Mouse (Mus musculus) forelimb bud, embryonic 11.5 days (tissue): ENCODE measurements at regions not wholly inside any gene's neighbourhood (a gene's known extent, or its start where the extent isn't known, plus 50 kb on each side); places are given as distances from the start of the nearest gene placed in this dataset.
A peak's percentile ranks its signal among the peaks of the same experiment; 100 is the strongest.
"Not testable (repeated sequence)": the region's sequence is repeated elsewhere in the genome, so short reads cannot be mapped to it uniquely, and the experiment has no call there.

Source experiments
- DNase-seq: peaks from one replicate; pipeline ENCODE4 v3.0.0-alpha.2; 2012; ENCODE audit warnings: low read depth, low spot score

DNA sequence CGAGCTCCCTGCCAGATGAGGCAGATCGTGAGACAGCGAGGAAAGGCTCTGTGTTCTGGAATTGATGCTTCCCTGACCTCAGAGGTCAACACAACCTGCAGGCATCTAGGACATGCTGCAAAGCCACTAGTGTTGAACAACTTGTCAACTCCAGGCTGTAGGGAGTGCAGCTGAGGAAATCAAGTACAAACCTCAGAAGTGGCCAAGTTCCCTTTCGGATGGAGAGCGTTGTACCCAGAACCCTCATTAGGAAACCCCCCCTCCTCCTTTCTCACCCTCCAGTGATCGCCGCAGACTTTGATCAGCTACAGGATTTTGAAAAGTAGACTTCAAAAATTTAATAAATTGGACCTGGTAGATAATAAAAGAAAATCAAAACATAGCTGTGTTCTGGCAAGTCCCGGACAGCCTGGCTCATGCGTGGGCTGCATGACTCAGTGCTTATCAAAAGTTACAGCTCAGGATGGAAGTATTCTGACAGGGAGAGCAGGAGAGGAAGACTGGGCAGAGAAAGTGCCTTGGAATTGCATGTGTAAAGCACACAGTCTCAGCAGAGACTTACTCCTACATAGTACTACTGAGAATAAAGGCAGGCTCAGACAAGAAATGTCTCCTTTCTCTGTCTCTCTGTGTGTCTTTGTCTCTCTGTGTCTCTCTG, 224.2 kb downstream of the Diras2 start:
- DNase-seq: no peak

DNA sequence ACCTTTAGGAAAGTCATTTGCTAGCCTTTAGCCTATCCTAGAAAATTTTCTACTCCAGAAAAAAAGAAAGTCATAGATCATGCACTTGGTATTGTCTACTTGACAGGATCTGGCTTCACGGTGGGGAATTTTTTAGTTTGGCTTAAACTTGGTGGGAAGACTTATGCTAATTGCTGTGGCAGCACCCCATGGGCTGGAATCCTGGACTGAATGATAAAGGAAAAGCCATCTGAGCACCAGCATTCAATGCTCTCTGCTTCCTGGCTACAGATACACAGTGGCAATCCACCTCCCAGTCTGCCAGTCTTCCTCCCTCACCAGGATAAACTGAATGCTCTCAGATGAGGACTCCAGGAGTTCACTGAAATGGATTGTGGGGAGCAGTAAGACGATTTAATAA, 220.1 kb downstream of the Diras2 start:
- DNase-seq: no peak

DNA sequence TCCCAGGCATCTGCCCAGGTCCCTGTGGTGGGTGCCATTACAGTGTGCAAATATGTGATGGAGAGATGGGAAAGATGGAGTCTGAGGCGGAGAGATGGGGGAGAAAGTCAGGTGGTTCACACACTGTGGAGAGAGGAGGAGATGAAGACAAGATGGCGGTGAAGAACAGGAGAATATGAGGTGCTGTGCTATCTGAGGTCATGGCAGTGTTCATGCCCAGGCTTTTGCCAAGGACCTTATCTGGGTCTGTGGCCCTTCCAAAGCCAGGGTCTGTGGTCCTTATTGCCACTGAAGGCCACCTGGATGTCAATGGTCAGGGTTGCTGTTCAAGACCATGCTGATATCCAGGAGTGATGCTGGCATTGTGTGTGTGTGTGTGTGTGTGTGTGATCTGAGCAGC, 212.8 kb downstream of the Diras2 start:
- no peak for DNase-seq

DNA sequence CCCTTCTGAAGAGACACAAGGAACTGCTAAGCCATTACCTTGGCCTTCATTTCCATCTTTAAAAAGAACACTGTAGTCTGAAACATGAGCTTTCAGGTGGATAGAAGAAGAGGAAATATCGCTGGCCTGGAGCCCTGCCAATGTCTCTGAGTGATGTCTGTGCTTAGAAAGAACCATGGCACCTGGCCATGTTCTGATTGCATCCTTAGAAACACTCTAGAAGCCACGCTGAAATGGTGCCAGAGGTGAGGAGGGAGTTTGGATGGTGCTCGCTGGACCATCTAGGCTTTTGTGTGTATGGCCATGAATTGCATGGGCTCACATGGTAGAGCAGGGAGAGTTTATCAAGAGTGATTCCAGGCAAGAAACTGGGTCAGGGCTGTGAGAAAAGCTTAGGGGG, 207.4 kb downstream of the Diras2 start:
- DNase-seq: no peak

DNA sequence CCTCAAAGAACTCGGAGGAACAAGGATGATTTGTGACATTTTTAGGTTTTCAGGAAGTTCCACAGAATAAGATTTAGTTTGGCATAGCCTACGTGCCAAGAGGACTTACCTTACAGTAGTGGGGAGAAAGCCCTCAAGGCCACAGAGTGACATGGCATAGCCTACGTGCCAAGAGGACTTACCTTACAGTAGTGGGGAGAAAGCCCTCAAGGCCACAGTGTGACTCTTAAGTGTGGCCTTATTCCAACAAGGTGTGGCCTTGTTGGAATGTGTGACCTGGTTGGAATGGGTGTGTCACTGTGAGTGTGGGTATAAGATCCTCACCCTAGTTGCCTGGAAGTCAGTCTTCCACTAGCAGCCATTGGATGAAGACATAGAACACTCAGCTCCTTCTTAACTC, 206.7 kb downstream of the Diras2 start:
- not testable (repeated sequence) for DNase-seq

DNA sequence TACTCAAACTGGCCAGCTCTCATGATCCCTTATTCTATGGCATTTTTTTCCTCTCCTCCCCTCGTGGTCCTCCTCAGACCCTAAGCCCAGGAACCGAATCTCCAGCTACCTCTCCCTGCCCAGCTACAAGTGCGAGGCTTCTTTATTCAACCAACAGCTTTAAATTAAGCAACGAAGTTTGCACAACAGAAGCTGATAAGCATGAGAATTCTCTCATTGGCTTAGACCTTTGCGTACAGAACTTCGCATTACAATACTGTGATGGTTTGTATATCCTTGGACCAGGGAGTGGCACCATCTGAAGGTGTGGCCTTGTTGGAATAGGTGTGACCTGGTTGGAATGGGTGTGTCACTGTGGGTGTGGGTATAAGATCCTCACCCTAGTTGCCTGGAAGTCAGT, 205.4 kb downstream of the Diras2 start:
- DNase-seq: not testable (repeated sequence)

DNA sequence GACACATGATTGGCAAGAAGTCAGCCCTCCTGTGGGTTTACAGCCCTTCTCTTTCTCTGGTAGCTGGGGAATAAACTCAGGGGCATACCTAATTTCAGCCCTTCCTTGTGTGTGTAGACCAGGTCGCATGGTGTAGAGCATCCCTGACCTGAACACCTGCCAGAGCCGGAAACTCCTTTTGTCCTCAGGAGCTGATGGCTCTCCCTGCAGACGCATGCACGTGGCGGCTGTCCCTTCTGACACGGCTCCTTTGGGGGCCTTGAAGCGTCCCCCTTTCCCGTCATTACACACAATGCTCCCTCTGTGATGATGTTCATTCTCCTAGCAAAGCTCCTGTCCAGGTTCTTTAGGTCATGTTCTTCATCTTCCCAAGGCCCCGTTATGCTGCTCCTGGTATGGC, 203.3 kb downstream of the Diras2 start:
- no peak for DNase-seq

DNA sequence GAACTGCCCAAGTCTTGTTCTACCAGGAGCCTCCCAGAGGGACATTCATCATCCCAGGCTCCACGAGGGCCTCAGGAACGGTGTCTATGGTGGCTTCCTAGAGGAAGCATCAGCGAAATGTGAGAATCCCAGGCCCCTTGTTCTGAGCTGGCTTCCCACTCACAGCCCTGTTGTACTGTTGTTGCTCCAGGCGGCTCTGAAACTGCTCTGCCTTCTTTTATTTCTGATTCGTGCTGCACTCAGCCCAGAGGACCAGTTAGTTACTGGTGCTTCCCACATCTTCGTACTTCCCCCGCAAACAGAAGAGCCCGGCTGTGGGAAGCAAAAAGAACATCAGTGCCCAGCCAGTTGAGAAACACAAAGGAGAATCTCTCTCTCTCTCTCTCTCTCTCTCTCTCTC, 202.3 kb downstream of the Diras2 start:
- no peak for DNase-seq

DNA sequence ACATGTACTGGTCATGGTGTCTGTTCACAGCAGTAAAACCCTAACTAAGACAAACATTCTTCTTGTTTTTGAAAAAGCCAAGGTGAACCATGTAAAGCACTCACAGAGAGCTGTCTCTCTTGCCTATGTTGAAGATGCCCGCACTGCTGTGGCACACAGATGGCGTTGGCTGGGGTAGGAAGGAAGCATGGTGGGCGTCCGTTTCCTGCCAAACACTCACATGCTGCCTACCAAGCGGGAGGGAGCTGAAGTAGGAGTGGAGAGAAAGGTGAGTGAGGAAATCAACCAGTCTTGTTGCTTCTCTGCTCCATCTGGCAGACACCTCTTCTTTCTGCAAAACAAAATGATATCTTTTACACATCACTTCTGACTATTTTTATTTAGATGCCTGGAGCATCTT, 200.0 kb downstream of the Diras2 start:
- DNase-seq: no peak

DNA sequence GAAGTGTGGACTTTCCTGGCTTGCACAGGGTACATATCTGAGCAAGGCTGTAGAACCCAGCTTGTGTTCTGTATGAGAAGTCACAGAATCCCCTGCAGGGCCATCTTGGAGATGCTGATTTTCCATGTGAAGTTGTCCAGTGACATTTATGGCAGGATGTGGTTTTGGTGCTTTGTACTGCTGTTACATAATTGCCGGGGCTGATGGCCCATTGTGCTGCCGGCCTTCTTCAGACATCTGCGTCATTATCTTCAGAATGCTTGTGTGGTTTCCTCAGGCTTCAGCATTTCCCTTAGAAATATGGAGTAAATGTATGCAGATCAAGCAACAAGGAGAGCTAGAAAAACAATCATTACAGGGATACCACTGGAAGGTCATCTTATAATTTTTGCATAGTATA, 196.1 kb downstream of the Diras2 start:
- DNase-seq: no peak

DNA sequence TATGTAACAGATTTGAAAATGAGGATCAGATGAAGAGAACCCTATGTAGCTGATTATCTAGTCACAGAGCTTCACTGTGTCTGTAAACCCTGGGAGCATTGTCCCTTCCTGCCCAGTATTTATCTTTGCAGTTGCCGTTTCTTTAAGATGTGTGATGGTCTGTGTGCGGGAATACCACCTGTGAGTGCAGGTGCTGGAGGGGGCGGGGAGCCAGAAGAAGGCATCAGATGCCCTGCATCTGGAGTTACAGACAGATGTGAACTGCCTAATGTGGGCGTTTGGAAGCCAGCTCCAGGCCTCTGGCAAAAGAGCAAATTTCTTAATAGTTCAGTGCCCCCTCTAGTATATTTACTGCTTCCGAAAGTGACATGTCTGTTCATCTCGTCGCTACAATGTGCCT, 193.1 kb downstream of the Diras2 start:
- no peak for DNase-seq

DNA sequence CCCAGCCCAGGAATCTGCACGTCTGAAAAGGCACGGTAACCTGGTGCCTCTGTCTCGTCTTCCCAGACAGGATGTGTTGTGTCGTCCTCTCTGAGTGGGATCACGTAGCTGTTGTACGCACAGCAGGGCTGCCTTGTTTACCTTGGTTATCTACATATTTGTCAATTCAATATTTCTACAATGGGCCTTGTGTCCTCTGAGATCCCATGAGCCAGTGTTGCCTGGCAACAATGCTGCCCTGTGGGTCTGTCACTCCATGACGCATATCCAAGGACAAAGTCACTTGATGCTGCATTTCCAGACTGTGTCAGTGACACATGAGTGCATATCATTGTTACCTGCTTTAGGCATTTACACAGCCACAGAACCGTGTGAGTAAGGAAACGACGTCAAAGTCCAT, 191.9 kb downstream of the Diras2 start:
- DNase-seq: no peak

DNA sequence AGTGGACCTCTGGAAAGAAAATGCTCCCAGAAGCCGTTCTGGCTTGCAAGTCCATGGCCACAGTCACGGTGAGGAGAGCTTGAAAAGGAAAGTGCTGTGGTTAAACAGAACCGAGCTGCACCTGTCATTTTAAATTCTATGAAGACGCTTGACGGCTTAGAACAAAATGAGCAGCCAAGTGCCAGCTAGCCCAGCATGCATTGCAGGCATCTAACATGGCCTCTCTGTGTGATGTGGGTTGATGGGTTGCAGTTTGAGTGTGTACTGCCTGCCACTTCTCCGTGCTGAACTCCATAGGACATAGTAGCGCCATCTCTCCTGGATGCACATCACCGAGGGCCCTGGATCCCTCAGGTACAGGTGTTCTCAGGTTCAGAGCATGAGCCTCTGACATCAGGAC, 189.1 kb downstream of the Diras2 start:
- DNase-seq: no peak

DNA sequence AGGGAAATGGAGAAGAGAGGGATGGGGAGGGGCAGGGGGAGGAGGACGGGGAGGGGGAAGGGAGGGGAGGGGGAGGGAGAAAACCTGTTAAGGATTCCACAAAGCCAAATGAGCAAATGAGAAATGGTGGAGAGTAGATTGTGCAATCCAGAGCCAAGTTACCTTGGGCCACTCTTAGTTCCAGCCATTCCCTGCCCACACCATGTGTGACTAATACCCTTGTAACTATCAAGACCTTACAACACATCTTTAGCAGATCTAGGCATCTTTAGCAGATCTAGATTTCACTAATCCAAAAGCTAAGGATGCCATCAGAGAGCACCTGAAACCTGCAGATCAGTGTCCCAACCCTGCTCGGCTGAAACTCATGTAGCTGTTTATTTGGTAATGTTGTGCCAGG, 186.7 kb downstream of the Diras2 start:
- no peak for DNase-seq

DNA sequence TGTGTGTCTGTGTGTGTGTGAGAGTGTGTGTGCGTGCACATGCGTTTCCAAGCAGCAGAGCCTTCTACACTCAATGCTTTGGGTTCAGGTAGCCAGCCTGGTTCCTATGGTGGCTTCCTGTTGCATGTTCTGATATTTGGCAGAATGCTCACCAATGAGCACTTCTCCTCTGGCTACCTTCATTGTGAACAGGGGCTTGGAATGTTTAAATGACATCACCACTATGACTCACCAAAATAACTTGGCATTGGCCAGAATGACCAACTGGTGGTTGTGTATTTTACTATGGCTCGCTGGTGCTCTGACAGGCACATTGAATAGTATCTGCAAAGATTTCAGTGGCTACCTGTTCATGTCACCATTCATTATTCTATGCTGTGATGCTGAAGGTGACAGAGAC, 186.2 kb downstream of the Diras2 start:
- DNase-seq: no peak

DNA sequence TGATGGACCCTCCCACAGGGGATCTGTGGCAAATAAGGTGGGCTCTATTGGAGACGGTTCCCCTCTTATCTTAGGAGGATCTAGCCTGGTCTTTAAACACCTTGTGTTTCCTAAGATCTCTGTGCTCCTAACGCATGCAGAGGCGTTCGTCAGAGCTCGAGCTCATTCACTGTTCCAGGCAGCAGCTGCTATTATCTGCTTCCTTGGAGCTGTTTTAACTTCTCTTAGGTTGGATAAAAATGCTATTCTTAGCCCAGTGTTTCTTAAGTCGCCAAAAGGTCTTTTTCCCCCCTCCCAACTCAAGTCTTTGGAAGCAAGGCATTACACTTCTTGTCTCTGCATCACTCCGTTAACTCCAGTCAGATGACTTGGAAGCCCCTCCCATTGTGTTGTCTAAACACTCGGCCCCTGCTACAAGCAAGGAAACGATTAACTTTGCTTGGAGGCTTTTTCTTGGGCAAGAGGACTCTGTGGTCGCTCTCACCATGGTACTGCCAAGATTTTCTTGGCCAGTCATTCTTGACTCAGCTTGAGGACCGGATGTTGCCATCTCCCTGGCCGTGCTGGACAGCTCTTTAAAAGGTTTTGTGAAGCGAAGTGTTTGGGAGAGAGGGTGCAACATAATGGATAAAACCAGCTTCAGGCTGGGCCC, 185.6 kb downstream of the Diras2 start:
- DNase-seq: no peak

DNA sequence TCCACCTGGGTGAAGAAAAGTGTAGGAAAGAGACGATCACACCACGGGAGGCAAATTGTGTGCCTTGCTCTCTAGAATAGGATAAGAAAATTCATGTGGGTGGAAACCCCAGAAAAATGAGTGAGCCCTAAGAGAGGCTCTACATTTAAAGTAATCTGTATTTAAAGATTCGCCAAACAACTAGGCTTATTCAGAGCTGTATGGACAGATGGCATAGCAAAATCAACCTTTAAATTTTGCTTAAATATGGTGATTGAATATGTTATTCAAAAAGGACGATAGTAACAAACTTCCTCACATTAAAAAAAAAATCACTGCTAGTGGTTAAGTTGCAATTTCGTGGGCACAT, 185.1 kb downstream of the Diras2 start:
- no peak for DNase-seq

DNA sequence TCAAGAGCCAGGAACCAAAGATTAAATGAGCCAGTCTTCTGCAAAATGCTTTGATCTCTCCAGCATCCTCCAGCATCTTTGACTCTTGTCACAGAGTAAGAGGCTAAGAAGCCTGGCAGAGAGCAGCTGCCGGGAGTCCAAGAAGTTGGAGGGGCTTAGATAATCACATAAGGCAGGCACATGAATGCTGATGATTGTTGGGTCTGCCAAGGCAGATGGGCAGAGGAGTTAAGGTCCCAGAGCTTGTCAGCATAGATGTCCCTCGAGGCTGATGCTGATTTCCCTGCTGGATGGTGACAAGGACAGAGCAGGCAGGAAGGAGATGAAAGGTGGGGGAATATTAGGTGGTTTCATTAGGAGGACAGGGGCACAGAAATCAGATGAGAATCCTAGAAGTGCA, 183.4 kb downstream of the Diras2 start:
- DNase-seq: no peak

DNA sequence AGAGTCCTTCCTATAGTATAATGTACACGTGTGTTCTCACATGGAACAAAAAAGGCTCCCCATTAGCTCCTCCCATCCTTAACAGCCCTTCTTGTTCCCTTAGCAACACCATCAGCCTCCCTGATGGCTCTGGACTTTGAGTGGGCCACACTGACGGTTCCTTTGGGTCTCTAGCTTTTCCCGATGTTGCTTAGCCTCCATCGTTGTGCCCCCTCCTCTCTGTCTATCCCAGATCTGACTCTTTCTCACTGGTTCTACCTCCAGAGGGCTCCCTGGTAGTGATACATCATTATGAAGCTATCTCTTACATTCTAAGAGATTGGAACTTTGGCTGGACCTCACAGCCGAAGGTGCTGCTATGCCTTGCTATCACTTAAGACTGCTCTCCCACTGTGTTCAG, 181.5 kb downstream of the Diras2 start:
- no peak for DNase-seq

DNA sequence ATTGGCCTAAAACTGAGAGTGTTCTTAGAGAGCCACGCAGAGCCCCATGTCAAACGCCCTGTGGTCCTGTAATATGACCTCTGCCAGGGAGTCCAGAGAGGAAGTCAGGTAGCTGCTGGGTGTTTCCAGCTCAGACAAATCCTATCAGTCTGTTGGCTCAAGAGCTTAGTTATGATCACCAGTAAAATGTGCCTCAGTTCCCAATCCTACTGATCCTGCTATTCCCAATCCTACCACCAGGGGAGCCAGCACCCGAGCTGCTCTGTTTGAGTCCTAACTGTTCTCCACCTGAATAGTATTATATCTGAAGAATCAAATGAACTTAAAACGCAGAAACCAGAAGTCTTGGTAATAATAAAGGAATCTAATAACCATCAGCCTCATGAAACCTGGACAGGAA, 178.5 kb downstream of the Diras2 start:
- DNase-seq: peak; percentile 26

DNA sequence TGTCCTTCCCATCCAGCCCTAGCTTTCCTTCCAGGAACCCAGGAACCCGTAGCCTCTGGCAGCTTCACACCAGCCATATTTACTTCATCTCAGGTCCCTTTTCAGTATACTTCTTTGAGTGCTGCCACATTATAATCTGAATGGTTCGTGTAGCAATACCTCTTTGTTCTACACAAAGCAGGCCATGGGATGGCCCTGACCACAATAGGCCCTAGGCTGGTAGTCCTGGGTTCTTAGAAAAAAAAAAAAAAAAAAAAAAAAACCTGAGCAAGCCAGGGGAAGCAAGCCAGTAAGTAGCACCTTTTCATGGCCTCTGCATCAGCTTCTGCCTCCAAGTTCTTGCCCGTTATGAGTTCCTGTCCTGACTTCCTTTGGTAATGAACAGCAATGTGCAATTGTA, 177.6 kb downstream of the Diras2 start:
- no peak for DNase-seq

DNA sequence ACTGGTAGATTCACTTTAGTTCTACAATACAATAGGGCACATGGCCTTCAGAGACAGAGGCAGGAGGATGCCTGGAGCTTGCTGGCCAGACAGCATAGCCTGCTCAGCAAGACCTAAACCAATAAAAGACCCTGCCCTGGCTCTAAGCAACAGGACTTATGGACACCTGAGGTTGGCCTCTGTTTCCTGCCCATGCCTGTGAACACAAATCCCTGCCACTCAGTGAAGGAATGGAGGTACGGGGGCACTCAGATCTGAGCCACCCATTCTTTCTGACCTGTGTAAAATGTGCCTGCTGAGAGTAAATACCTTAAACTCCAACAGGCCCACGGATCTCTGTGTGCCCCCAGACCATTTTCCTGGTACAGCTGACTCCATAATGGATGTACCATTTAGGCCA, 177.1 kb downstream of the Diras2 start:
- no peak for DNase-seq

DNA sequence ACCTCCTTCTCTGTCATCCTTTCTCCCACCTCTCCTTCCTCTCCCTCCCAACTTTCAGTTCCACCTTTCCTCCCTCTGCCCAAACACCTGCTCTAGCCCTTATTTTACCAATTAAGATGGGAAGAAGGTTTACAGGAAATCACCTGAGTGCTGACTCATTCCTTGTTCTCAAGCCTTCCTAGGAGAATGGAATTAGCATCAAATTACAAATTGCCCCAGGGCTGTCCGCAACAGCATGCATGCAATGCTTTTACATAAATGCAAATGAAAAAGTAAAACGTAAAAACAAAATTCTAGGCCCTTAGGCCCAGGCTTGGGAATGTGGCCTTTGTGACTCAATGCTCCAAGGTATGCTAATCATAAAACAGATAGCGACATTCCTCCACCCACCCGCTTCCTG, 175.2 kb downstream of the Diras2 start:
- DNase-seq: not testable (repeated sequence)

DNA sequence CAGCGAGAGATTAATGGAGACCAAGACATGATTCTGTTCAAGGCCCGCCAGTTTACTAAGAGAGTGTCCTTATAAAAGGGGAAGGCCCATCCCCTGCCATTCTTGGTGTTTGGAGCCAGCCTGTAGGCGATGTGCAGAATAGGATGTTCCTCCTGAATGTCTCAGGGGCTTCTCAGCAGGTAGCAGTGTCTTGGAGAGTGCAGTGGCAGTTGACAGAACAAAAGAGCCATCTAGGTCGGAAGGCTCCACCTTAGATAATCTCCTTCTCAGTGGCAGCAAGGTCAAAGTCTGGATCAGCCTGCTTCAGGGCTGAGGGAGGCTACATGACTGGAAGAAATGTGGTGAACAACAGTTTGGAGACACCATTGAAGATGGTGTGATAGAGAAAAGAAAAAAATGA, 171.7 kb downstream of the Diras2 start:
- DNase-seq: not testable (repeated sequence)
